Mouse (Mus musculus): ENCODE measurements at regions not wholly inside any gene's neighbourhood (a gene's known extent, or its start where the extent isn't known, plus 50 kb on each side); places are given as distances from the start of the nearest gene placed in this dataset.
A peak's percentile ranks its signal among the peaks of the same experiment; 100 is the strongest.

DNA sequence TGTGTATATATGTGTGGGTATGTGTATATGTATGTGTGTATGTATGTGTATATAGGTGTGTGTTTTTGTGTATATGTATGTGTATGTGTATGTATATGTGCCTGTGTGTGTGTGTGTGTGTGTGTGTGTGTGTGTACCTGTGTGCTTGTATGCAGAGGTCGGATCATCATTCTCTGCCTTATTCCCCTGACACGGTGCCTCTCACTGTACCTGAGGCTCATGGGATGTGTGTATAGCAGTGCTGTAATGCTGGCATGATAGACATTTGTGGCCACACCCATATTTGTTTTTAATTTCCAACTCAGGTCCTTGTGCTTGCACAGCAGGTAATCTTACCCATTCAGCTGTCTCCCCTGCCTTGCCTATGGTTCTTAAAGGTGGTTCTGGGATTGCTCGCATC is 402.1 kb upstream of the Tmpo start:
- no peak for DNase-seq (ENCODE audit: low spot score)

DNA sequence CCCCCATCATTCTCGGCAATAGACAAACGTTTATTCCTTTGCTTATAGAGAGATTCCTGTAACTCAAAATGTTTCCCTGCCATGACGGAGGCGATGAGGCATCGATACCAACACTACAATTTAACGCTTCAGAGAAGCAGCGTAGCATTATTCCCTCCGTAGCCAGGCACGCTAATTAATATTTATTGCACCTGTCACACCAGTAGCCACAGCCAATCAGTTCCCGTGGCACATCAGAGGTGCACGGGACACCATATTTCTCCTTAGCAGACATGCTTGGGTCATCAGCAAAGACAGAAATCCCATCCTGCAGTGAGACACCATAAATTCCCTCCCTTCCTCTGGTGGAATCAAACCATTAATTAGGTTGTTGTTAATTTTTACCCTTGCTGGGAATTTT is 399.8 kb upstream of the Tmpo start:
- no peak for DNase-seq (ENCODE audit: low spot score)

GRCm38 (mm10) chr10:91575323-91576064 is 394.4 kb upstream of the Tmpo start:
- DNase-seq (ENCODE audit: low spot score) = no peak

DNA sequence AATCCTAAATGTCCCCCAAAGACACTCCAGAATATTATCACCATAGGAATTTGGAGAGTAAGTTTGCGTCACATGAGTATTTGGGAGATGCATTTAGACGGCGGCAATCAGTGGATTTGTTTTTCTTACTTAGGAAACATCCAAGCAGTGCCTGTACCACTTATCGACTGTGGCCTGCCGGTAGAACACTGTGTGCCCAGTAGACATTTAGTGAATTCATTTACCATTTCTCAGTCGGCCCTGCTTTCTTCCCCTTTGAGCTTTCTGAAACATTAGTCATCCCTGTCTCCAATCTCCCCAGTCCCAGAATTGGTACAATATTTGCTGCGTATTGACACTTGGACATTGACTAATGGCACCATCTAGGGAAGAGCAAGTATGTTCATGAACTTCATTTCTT is 391.7 kb upstream of the Tmpo start:
- DNase-seq (ENCODE audit: low spot score) = no peak

- DNase-seq (ENCODE audit: low spot score) = no peak
Observed at GRCm38 (mm10) chr10:91569046-91569445, 387.9 kb upstream of the Tmpo start.

GRCm38 (mm10) chr10:91566116-91566774 is 385.1 kb upstream of the Tmpo start:
- peak; percentile 32 for DNase-seq (ENCODE audit: low spot score)

DNA sequence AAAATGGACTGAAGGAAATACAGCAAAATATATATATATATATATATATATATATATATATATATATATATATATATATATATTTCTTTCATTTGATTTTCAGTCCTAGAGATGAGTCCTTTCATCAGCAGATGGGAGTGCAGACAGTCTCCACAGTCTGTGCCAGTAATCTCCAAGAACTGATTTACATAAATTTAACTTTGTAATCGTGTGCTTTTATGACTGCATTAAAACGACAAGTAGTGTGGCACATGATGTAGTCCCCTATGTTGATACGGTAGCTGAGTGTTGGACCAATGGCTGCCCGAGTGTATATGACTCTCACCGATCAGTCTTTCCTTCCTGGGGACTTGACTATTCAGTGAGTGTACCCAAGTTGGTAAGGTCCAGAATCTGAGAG is 378.2 kb upstream of the Tmpo start:
- no peak for DNase-seq (ENCODE audit: low spot score)

DNA sequence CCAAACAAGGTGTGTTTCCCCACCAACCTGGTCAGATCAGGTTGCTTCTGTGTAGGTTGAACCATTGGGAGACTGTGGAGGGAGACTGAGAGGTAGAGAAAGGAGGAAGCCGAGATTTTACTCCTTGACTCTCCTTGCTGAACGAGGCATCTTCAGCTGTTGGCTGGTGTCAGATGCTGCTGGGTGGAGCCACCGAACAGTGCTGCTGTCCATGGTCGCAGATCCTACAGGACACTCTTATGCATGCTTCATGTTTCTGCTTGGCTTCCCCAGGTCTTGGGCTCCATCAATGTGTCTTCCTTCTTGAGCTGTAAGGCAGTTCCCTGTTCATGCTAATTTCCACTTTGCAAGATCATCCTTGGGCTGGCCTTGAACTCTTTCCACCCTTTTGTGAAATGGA is 367.0 kb upstream of the Tmpo start:
- DNase-seq (ENCODE audit: low spot score) = no peak

- DNase-seq (ENCODE audit: low spot score) = peak; percentile 69
Observed at GRCm38 (mm10) chr10:91546140-91546539, 365.0 kb upstream of the Tmpo start.

GRCm38 (mm10) chr10:91545421-91545820 is 364.3 kb upstream of the Tmpo start:
- no peak for DNase-seq (ENCODE audit: low spot score)

- no peak for DNase-seq (ENCODE audit: low spot score)
Observed at GRCm38 (mm10) chr10:91543167-91543918, 362.2 kb upstream of the Tmpo start.

- DNase-seq (ENCODE audit: low spot score) = peak; percentile 34
Observed at GRCm38 (mm10) chr10:91542201-91542604, 361.1 kb upstream of the Tmpo start.

DNA sequence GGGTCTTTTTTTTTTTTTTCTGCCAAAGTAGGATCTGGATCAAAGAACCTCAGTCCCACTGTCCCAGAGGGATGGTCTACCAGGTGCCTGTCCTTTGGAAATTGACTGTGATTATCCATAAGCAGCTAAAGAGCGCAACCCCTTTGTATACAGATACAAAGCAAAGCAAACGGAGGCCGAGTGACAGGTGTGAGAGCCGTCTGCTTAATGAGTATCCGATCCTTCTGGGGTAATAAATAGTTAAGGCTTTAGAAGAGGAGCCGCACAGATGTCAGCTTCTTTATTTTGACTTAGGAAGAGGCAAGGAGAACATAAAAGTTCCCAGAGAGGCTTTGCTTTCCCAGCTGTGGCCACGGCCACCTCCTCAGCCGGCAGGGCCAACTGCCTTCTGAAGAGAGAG is 356.1 kb upstream of the Tmpo start:
- DNase-seq (ENCODE audit: low spot score) = peak; percentile 37

GRCm38 (mm10) chr10:91535392-91535791 is 354.3 kb upstream of the Tmpo start:
- DNase-seq (ENCODE audit: low spot score) = no peak

DNA sequence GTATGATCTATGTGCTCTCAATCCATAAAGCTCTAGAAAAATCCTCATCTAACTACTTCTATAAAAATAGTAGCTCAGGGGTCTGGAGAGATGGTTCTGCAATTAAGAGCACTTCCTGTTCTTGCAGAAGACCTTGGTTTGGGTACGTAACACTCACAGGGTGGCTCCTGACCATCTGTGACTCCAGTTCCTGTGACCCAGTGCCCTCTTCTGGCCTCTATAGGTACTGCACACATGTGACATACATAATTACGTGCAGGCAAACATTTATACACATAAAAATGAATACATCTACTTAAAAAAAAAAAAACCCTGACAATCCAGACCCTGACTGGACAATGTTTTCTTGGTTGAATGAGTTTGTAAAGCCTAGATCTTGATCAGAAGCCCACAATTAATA is 347.2 kb upstream of the Tmpo start:
- DNase-seq (ENCODE audit: low spot score) = peak; percentile 9

- DNase-seq (ENCODE audit: low spot score) = no peak
Observed at GRCm38 (mm10) chr10:91521168-91521567, 340.1 kb upstream of the Tmpo start.

GRCm38 (mm10) chr10:91515021-91515371 is 333.9 kb upstream of the Tmpo start:
- DNase-seq (ENCODE audit: low spot score) = no peak

- no peak for DNase-seq (ENCODE audit: low spot score)
Observed at GRCm38 (mm10) chr10:91514163-91515020, 333.3 kb upstream of the Tmpo start.

GRCm38 (mm10) chr10:91507038-91507437 is 325.9 kb upstream of the Tmpo start:
- DNase-seq (ENCODE audit: low spot score) = no peak

GRCm38 (mm10) chr10:91504891-91505290 is 323.8 kb upstream of the Tmpo start:
- DNase-seq (ENCODE audit: low spot score) = no peak

- DNase-seq (ENCODE audit: low spot score) = no peak
Observed at GRCm38 (mm10) chr10:91498543-91498942, 317.4 kb upstream of the Tmpo start.

DNA sequence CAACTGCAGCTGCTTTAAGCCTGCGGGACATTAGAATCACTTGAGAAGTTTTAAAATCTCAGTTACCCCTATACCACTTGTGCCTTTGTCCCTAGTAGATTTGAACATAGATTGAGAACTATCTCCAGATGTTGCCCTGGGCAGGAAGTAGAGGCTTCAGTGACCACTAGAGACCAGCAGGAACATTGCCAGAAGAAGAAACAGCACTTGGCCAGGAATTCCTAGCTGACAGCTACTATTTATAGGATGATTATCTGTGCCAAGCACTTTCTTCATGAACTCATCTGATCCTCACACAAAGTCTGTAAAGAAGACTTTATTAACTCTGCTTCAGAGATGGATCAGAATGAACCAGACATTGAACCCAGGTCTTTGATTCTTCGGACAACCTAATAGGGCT is 283.6 kb upstream of the Tmpo start:
- no peak for DNase-seq (ENCODE audit: low spot score)

Data from embryo, embryonic 10.5 days (tissue).